In genomic region chr7:116442226-116442625, GRCm38 (mm10) we compare ENCODE assay signal across 7 mouse cellular contexts. TPM values are rescaled to one million over a fixed set of nuclear protein-coding genes. Genes with fewer than 3 reads are reported as not detected.
DNase-seq lines count a peak whose midpoint lies in the region; ATAC-seq and TF ChIP-seq lines count a peak whose summit lies in the region.

No protein-coding gene starts in this region.

- peaks cover 21% of the 10 kb centered on the region for H3K4me1 ChIP-seq in G1E (ENCODE audit: insufficient read depth, low read depth, low read length)
- peaks cover 21% of the 10 kb centered on the region for H3K4me1 ChIP-seq in hindbrain, embryonic 16.5 days (ENCODE audit: control insufficient read depth, insufficient read depth, low read depth, low read length)
- peaks cover 2% of the 10 kb centered on the region; the same call in 1 of the 2 replicates for H3K4me1 ChIP-seq in liver, embryonic 16.5 days (ENCODE audit: control insufficient read depth, low read depth, low read length)

- WGBS in hindbrain, embryonic 16.5 days, result 5% methylated on average over 7 of the region's 7 CpGs
- 13% methylated on average over 7 of the region's 7 CpGs for WGBS in liver, embryonic 16.5 days (ENCODE audit: insufficient replicate concordance)

- no peaks in the 10 kb centered on the region for H3K36me3 ChIP-seq in C2C12 (ENCODE audit: control insufficient read depth, insufficient read depth)
- peaks cover 2% of the 10 kb centered on the region for H3K36me3 ChIP-seq in G1E (replicated peaks)
- H3K36me3 ChIP-seq in hindbrain, embryonic 16.5 days (ENCODE audit: control insufficient read depth, insufficient read depth, low read length), result no peaks in the 10 kb centered on the region
- no peaks in the 10 kb centered on the region for H3K36me3 ChIP-seq in liver, embryonic 16.5 days (ENCODE audit: control insufficient read depth, insufficient read depth)

- peak overlapping the region; percentile 17; the same call in 1 of the 2 replicates for H3K9ac ChIP-seq in hindbrain, embryonic 16.5 days (ENCODE audit: low read depth, low read length)
- H3K9ac ChIP-seq in liver, embryonic 16.5 days (ENCODE audit: low read depth, low read length), result no peak overlapping the region

- no peaks in the 10 kb centered on the region for H3K9me3 ChIP-seq in G1E (replicated peaks)
- H3K9me3 ChIP-seq in hindbrain, embryonic 16.5 days (ENCODE audit: control insufficient read depth, low read length), result no peaks in the 10 kb centered on the region
- no peaks in the 10 kb centered on the region for H3K9me3 ChIP-seq in liver, embryonic 16.5 days (replicated peaks; ENCODE audit: control insufficient read depth, low read length)

- peaks cover 54% of the 10 kb centered on the region for H3K79me2 ChIP-seq in C2C12 (ENCODE audit: control insufficient read depth, insufficient read depth)

- H3K4me2 ChIP-seq in hindbrain, embryonic 16.5 days (ENCODE audit: low read length), result peak overlapping the region; percentile 89
- H3K4me2 ChIP-seq in liver, embryonic 16.5 days (ENCODE audit: low read depth, low read length), result peak overlapping the region; percentile 73

- no peaks in the 10 kb centered on the region for H3K27me3 ChIP-seq in C2C12 (ENCODE audit: control insufficient read depth, insufficient read depth, insufficient read length)
- H3K27me3 ChIP-seq in G1E (ENCODE audit: insufficient read depth, low read length), result peaks cover 8% of the 10 kb centered on the region
- no peaks in the 10 kb centered on the region for H3K27me3 ChIP-seq in hindbrain, embryonic 16.5 days (replicated peaks; ENCODE audit: control insufficient read depth, insufficient read depth, low read length)
- peaks cover 21% of the 10 kb centered on the region for H3K27me3 ChIP-seq in liver, embryonic 16.5 days (ENCODE audit: control insufficient read depth, insufficient read depth, low read depth, low read length)

- ATAC-seq in G1E (ENCODE audit: extremely low read depth, insufficient number of reproducible peaks, low FRiP score, poor library complexity, severe bottlenecking), result no peak
- ATAC-seq in hindbrain, embryonic 16.5 days, result no peak
- ATAC-seq in liver, embryonic 16.5 days (ENCODE audit: low read depth), result no peak

- no peak for TF ChIP-seq CTCF in C2C12 (IDR thresholded peaks at IDR 0.05; ENCODE audit: control insufficient read depth, insufficient read depth, insufficient read length)
- TF ChIP-seq CTCF in G1E (IDR thresholded peaks at IDR 0.05; ENCODE audit: low read depth, low read length), result no peak

- H3K79me3 ChIP-seq in C2C12 (ENCODE audit: low read depth), result peaks cover 44% of the 10 kb centered on the region

- no peak overlapping the region for H3K27ac ChIP-seq in hindbrain, embryonic 16.5 days (ENCODE audit: low read depth, low read length)
- H3K27ac ChIP-seq in liver, embryonic 16.5 days (ENCODE audit: low read length), result no peak overlapping the region

- peak overlapping the region; percentile 62 for H3ac ChIP-seq in C2C12 (ENCODE audit: control insufficient read depth, insufficient read length, low read depth)

- DNase-seq in G1E (ENCODE audit: low spot score), result no peak
- DNase-seq in urinary bladder, adult 18-20 months (ENCODE audit: low spot score in 2 of 2), result no peak
- DNase-seq in gastrocnemius, postnatal 25 days, result no peak
- no peak for DNase-seq in thymus, postnatal 25 days

- H3K4me3 ChIP-seq in C2C12 (ENCODE audit: insufficient read depth, poor library complexity, severe bottlenecking), result peak overlapping the region; percentile 57
- peak overlapping the region; percentile 87; the same call in 1 of the 2 replicates for H3K4me3 ChIP-seq in G1E (ENCODE audit: low read depth, low read length)
- peak overlapping the region; percentile 96 for H3K4me3 ChIP-seq in hindbrain, embryonic 16.5 days (ENCODE audit: low read length)
- H3K4me3 ChIP-seq in liver, embryonic 16.5 days (ENCODE audit: low read depth, low read length), result peak overlapping the region; percentile 72

TF ChIP-seq in C2C12, 6 proteins besides CTCF, POLR2A, EP300 and RAD21:
- TF ChIP-seq FOSL1 (IDR thresholded peaks at IDR 0.05; ENCODE audit: insufficient read depth, low read length, poor library complexity, severe bottlenecking) (no peak), CEBPB (IDR thresholded peaks at IDR 0.05; ENCODE audit: low read depth) (no peak), MYOD1 (IDR thresholded peaks at IDR 0.05; ENCODE audit: control insufficient read depth, insufficient read length, low read depth) (no peak)

RNA-seq across cellular contexts. Expression of gene Pik3c2a, which starts 1.0 kb away (rescaled TPM):
- polyA plus RNA-seq in C2C12 (2012; fragmentation: generic; extraction: Trizol) (4.1 TPM), G1E (2012) (0.51 and 0.69 TPM in 2 replicates)
- total RNA-seq in G1E (2014; fragmentation: Nextera tagmentation) (43.5 and 45.9 TPM in 2 replicates), G1E (2017) (16.3 and 19.6 TPM in 2 replicates)
- 11.9 and 12.8 TPM in 2 replicates for polyA plus RNA-seq in hindbrain, embryonic 16.5 days (2015; fragmentation: Nextera tagmentation; extraction: Ambion mirVana)
- 4.8 and 5.3 TPM in 2 replicates for polyA plus RNA-seq in liver, embryonic 16.5 days (2015; fragmentation: Nextera tagmentation; extraction: Ambion mirVana)
- total RNA-seq in gastrocnemius, postnatal 25 days (2021), result 1 to 10 TPM; 6.4 to 6.9 TPM
